Mouse (Mus musculus): ENCODE measurements around the gene Tbc1d15. TPM values are rescaled to one million over a fixed set of nuclear protein-coding genes. Genes with fewer than 3 reads are reported as not detected.
A peak's percentile ranks its signal among the peaks of the same experiment; 100 is the strongest.

The Tbc1d15 gene
- polyA plus RNA-seq, 1 experiment, result 93.5 TPM

DNA sequence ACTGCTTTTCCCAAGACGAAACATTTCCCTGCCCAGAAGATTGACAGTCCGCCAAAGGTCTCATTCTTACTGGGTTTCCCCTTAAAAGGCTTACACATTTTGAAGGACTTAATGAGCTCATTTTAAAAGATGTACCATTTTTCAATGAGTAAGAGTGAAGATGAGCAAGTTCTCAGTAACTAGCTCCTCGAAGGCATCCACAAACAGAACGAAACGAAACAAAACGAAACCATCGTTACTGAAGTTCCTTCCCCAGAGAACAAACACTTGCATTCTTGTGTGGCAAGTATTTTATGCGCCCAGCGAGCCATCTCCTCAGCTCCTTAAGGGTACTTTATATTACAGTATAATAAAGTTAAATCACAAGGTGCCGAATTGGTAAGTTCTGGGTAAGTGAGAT, 30.1 kb upstream of the Tbc1d15 start:
- Histone ChIP-seq H3K27ac (ENCODE audit: insufficient read depth, low read length) (no peak overlapping the region), H3K4me1 (ENCODE audit: control insufficient read depth, insufficient read depth, low read length) (no peaks in the 10 kb centered on the region), H3K4me3 (ENCODE audit: insufficient read depth, low read length) (no peak overlapping the region)
- TF ChIP-seq POLR2A (IDR thresholded peaks at IDR 0.05; ENCODE audit: low read depth, low read length) (no peak), CTCF (IDR thresholded peaks at IDR 0.05; ENCODE audit: borderline replicate concordance, insufficient read depth, low read length) (no peak)

DNA sequence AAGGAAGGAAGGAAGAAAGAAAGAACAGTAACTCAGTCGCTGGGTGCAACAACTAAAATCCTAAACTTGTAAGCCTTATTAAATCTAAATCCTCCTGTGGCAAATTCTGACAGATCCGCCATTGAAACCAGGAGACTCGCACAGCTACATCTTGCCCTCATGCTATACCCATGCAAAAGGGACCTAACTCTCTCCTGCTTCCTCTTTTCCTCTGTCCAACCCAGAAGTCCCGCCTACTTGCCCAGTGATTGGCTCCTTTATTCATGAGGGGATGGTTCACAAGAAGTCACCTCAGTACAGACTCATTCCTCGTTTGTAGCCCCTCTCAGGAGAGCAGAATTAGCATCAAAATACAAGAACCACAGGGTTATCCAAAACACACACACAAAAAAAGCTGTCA, 20.4 kb upstream of the Tbc1d15 start:
- Histone ChIP-seq H3K4me3 (ENCODE audit: insufficient read depth, low read length) (no peak overlapping the region), H3K27ac (ENCODE audit: insufficient read depth, low read length) (no peak overlapping the region), H3K4me1 (ENCODE audit: control insufficient read depth, insufficient read depth, low read length) (no peaks in the 10 kb centered on the region)
- TF ChIP-seq CTCF (IDR thresholded peaks at IDR 0.05; ENCODE audit: borderline replicate concordance, insufficient read depth, low read length) (no peak), POLR2A (IDR thresholded peaks at IDR 0.05; ENCODE audit: low read depth, low read length) (no peak)

DNA sequence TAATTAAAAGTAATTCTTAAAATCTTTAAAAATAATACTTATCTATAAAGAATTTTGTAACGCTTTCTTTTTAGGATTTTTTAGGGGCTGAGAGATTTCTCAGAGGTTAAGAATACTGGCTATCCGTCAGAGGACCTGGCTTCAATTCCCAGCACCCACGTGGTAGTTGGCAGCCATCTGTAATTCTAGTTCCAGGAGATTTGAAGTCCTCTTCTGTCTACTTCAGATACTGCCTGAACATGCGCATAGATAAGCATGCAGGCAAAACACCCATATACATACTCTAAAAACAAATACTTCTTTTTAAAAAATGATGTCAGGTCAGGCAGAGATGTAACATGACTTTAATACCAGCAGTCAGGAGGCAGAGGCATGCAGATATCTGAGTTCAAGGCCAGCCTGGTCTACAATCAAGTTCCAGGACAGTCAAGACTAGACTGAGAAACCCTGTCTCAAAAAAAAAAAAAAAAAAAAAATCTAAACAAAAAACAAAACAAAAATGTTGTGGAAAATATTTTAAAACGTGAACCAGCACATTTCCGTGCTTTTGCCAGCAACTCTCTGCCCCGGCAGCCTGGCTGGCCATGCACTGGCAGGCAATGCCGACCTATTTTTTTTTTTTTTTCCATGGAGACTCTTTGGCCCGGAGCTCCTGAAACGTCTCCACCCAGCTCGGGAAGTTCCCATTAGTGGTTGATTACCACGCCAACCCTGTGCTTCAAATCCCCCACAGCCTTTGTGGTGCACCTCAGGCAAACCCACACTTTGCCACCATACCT, 19.5 kb upstream of the Tbc1d15 start:
- no peak overlapping the region for H3K4me3 ChIP-seq (ENCODE audit: insufficient read depth, low read length)
- no peak overlapping the region for H3K27ac ChIP-seq (ENCODE audit: insufficient read depth, low read length)
- no peaks in the 10 kb centered on the region for H3K4me1 ChIP-seq (ENCODE audit: control insufficient read depth, insufficient read depth, low read length)
- TF ChIP-seq POLR2A (IDR thresholded peaks at IDR 0.05; ENCODE audit: low read depth, low read length), result no peak
- no peak for TF ChIP-seq CTCF (IDR thresholded peaks at IDR 0.05; ENCODE audit: borderline replicate concordance, insufficient read depth, low read length)

DNA sequence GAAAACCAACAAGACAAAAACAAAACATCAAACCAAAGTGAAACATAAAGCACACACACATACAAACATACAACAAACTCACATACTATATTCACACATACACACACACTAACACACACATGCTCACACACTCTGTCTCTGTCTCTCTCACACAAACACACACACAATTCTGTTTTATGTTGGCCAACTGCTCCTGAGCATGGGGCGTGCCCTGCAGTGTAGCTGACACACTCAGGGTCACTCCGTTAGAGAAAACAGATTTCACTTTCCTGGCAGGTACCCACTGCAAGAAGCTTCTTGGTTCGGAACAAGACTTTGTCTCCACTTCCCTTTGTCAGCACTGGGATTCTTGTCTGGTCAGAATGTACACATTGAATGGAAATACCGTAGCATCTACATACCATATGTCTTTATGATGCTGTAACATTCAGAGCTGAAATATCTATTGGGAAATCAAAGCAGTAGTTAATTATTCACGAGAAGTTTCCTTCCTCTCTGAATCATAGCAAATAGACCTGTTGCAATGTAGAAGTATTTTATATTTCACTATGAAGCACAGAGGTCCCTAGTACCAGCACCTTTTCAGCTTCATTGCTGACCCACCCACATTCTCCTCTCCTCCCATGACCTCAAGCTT, 11.8 kb upstream of the Tbc1d15 start:
- no peak overlapping the region for H3K4me3 ChIP-seq (ENCODE audit: insufficient read depth, low read length)
- no peak overlapping the region for H3K27ac ChIP-seq (ENCODE audit: insufficient read depth, low read length)
- TF ChIP-seq CTCF (IDR thresholded peaks at IDR 0.05; ENCODE audit: borderline replicate concordance, insufficient read depth, low read length) (no peak), POLR2A (IDR thresholded peaks at IDR 0.05; ENCODE audit: low read depth, low read length) (no peak)
- no peaks in the 10 kb centered on the region for H3K4me1 ChIP-seq (ENCODE audit: control insufficient read depth, insufficient read depth, low read length)

DNA sequence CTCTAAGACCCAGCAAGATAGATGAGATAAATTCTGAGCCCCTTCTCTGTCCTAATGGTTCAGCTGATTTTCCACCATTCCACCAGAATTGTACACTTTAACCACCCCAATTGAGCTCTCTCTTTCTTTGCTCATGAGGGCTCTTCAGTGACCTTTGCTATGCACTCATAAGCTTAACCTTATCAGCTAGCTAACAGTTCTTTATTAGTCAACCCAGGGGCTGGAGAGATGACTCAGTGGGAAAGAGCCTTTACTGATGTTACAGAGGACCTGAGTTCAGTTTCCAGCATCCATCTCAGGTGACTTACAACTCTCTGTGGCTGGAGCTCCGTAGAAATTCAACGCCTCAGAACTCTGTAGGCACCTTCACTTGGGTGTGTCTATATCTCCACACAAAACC, 11.0 kb upstream of the Tbc1d15 start:
- Histone ChIP-seq H3K27ac (ENCODE audit: insufficient read depth, low read length) (no peak overlapping the region), H3K4me1 (ENCODE audit: control insufficient read depth, insufficient read depth, low read length) (no peaks in the 10 kb centered on the region), H3K4me3 (ENCODE audit: insufficient read depth, low read length) (no peak overlapping the region)
- no peak for TF ChIP-seq POLR2A (IDR thresholded peaks at IDR 0.05; ENCODE audit: low read depth, low read length)

DNA sequence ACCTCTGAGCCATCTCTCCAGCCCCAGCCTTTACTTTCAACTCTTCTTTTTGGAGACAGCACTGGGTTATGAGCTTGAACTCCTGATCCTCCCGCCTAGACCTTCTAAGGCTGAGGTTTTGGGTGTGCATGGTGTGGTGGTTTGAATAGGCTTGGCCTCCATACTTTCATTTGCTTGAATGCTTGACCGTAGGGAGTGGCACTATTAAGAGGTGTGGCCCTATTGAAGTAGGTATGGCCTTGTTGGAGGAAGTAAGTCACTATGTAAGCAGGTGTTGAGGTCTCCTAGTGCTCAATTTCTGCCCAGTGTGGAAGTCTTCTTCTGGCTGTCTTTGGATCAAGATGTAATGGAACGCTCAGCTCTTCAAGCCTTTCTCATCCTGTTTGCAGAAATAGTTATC, 10.2 kb upstream of the Tbc1d15 start:
- TF ChIP-seq CTCF (IDR thresholded peaks at IDR 0.05; ENCODE audit: borderline replicate concordance, insufficient read depth, low read length) (no peak), POLR2A (IDR thresholded peaks at IDR 0.05; ENCODE audit: low read depth, low read length) (no peak)
- no peaks in the 10 kb centered on the region for H3K4me1 ChIP-seq (ENCODE audit: control insufficient read depth, insufficient read depth, low read length)
- H3K4me3 ChIP-seq (ENCODE audit: insufficient read depth, low read length), result no peak overlapping the region
- no peak overlapping the region for H3K27ac ChIP-seq (ENCODE audit: insufficient read depth, low read length)

DNA sequence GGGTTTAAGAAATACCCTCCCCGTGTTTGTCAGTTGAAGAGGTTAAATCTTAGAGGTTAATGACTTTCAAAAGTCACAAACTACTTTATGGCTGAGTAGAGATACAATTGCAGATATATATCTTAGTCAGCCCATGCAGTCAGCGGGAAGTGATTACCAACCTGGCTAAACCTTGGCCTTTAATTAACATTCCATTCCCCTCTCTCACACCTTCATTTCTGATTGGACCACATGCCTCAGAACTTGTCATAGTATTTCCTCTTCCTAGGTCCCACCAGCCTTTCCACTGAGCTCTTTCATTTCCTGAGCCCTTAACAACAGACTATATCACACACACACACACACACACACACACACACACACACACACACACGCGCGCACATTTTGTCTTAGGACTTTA, 4.9 kb upstream of the Tbc1d15 start:
- H3K27ac ChIP-seq (ENCODE audit: insufficient read depth, low read length), result no peak overlapping the region
- no peak for TF ChIP-seq POLR2A (IDR thresholded peaks at IDR 0.05; ENCODE audit: low read depth, low read length)
- TF ChIP-seq CTCF (IDR thresholded peaks at IDR 0.05; ENCODE audit: borderline replicate concordance, insufficient read depth, low read length), result no peak
- H3K4me1 ChIP-seq (ENCODE audit: control insufficient read depth, insufficient read depth, low read length), result no peaks in the 10 kb centered on the region
- H3K4me3 ChIP-seq (ENCODE audit: insufficient read depth, low read length), result no peak overlapping the region

DNA sequence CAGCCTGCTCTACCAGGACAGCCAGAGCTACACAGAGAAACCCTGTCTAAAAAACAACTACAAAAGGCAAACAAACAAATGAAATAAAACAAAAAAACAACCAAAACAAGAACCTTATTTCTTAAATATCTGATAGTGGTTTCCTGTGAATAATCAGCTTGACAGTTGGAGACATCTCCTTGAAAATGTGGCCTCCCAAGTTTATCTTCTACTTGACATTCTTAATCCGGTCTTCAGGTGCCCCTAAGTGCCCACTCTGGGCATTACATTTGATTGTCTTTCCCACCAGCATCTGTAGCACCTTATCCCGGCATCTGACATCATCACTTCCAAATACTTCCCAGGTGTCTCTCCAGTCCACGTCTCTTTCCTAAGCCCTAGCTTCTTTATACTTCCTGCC, 2.3 kb upstream of the Tbc1d15 start:
- peaks cover 6% of the 10 kb centered on the region; the same call in 1 of the 2 replicates for H3K4me1 ChIP-seq (ENCODE audit: control insufficient read depth, insufficient read depth, low read length)
- no peak for TF ChIP-seq CTCF (IDR thresholded peaks at IDR 0.05; ENCODE audit: borderline replicate concordance, insufficient read depth, low read length)
- no peak for TF ChIP-seq POLR2A (IDR thresholded peaks at IDR 0.05; ENCODE audit: low read depth, low read length)
- no peak overlapping the region for H3K27ac ChIP-seq (ENCODE audit: insufficient read depth, low read length)
- no peak overlapping the region for H3K4me3 ChIP-seq (ENCODE audit: insufficient read depth, low read length)

DNA sequence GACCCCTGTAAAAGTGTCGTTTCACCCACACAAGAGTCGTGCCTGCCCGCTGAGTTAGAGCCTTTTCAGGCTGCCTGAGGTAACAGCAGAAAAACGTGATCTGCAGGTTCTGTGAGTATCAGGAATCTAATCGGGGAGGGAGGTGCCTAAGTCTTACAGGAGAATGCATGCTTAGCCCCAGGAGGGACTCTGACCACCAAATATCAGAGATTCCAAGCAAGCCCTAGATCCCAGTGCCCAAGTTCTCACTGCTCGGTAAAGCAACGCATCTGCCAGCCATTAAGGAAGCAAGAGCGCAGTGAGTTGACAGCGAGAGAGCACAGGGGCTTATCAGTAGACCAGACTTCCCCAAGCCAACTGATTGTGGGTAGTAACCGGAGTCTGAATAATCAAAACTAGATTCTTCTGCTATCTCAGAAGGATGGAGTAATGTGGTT, 1.1 kb upstream of the Tbc1d15 start:
- Histone ChIP-seq H3K4me3 (ENCODE audit: insufficient read depth, low read length) (0 out of 2 replicates have a peak overlapping the region, but pooled peaks have one; percentile 16), H3K4me1 (ENCODE audit: control insufficient read depth, insufficient read depth, low read length) (peaks cover 6% of the 10 kb centered on the region; the same call in 1 of the 2 replicates), H3K27ac (ENCODE audit: insufficient read depth, low read length) (peak overlapping the region; percentile 43; the same call in 1 of the 2 replicates)
- no peak for TF ChIP-seq CTCF (IDR thresholded peaks at IDR 0.05; ENCODE audit: borderline replicate concordance, insufficient read depth, low read length)
- peak; percentile 51; the same call in 1 of the 2 replicates for TF ChIP-seq POLR2A (IDR thresholded peaks at IDR 0.05; ENCODE audit: low read depth, low read length)

Measured in embryonic fibroblast, embryonic 13.5 days (primary cell).